Mouse (Mus musculus): ENCODE data around the gene Slc45a3.

DNA sequence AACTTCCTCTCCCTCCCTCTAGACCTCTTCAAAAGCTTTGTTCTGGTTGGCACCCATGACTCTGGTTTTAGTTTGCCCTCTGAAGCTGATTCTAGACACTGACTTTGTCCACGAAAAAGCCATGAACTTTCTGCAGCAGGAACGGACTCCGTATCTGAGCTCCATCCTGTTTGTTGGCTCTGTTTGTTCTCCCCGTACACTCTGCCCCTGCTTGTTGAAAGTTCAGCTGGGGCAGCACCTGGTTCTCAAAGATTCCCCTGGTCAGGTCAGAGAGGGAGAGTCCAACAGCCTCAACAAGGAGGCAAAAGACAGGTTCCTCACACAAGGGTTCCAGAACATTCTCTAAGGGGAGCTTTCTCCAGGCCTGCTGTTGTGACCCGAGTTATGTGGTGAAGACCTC is 5.4 kb upstream of the Slc45a3 start:
- TF ChIP-seq CTCF (IDR thresholded peaks at IDR 0.05; ENCODE audit: low read depth) (no peak), EP300 (IDR thresholded peaks at IDR 0.05; ENCODE audit: low read depth) (no peak)
